Mouse (Mus musculus) neural tube, embryonic 10.5 days (tissue): ENCODE measurements around the gene Abcg8.
A peak's percentile ranks its signal among the peaks of the same experiment; 100 is the strongest.

Experiments
- DNase-seq: peaks from one replicate; pipeline ENCODE4 v3.0.0-alpha.2; 2017; ENCODE audit warnings: low spot score; ENCODE audit errors: extremely low spot score

Abcg8 gene

GRCm38 (mm10) chr17:84709403-84709851 is 33.3 kb downstream of the Abcg8 start:
- no peak for DNase-seq

GRCm38 (mm10) chr17:84713563-84714164 is 37.6 kb downstream of the Abcg8 start:
- no peak for DNase-seq

- DNase-seq: no peak
These were observed 38.8 kb downstream of the Abcg8 start for GRCm38 (mm10) chr17:84714930-84715329.

GRCm38 (mm10) chr17:84716252-84716872 is 40.3 kb downstream of the Abcg8 start:
- DNase-seq: no peak

GRCm38 (mm10) chr17:84717416-84717815 is 41.3 kb downstream of the Abcg8 start:
- no peak for DNase-seq

- no peak for DNase-seq
These were observed 43.0 kb downstream of the Abcg8 start for GRCm38 (mm10) chr17:84719105-84719504.

GRCm38 (mm10) chr17:84724028-84724427 is 47.9 kb downstream of the Abcg8 start:
- no peak for DNase-seq

GRCm38 (mm10) chr17:84725163-84725562 is 49.1 kb downstream of the Abcg8 start:
- DNase-seq: no peak

- no peak for DNase-seq
These were observed 52.3 kb downstream of the Abcg8 start for GRCm38 (mm10) chr17:84728201-84728911.

GRCm38 (mm10) chr17:84729140-84729539 is 53.0 kb downstream of the Abcg8 start:
- no peak for DNase-seq

GRCm38 (mm10) chr17:84731361-84731760 is 55.3 kb downstream of the Abcg8 start:
- DNase-seq: no peak

GRCm38 (mm10) chr17:84732612-84733011 is 56.5 kb downstream of the Abcg8 start:
- no peak for DNase-seq

GRCm38 (mm10) chr17:84736719-84737118 is 60.6 kb downstream of the Abcg8 start:
- peak; percentile 38 for DNase-seq

GRCm38 (mm10) chr17:84738073-84738797 is 62.1 kb downstream of the Abcg8 start:
- DNase-seq: no peak

- no peak for DNase-seq
These were observed 68.2 kb downstream of the Abcg8 start for GRCm38 (mm10) chr17:84744256-84744655.

- no peak for DNase-seq
These were observed 68.9 kb downstream of the Abcg8 start for GRCm38 (mm10) chr17:84745001-84745400.

GRCm38 (mm10) chr17:84747212-84747611 is 71.1 kb downstream of the Abcg8 start:
- no peak for DNase-seq

GRCm38 (mm10) chr17:84748152-84748682 is 72.1 kb downstream of the Abcg8 start:
- DNase-seq: no peak

- DNase-seq: no peak
These were observed 73.2 kb downstream of the Abcg8 start for GRCm38 (mm10) chr17:84749297-84749696.
